Mouse (Mus musculus): ENCODE results near the gene Dip2a. TPM values are rescaled to one million over a fixed set of nuclear protein-coding genes. Genes with fewer than 3 reads are reported as not detected.

The Dip2a gene
- polyA plus RNA-seq, 1 experiment from 2014 or later: 5.7 TPM

DNA sequence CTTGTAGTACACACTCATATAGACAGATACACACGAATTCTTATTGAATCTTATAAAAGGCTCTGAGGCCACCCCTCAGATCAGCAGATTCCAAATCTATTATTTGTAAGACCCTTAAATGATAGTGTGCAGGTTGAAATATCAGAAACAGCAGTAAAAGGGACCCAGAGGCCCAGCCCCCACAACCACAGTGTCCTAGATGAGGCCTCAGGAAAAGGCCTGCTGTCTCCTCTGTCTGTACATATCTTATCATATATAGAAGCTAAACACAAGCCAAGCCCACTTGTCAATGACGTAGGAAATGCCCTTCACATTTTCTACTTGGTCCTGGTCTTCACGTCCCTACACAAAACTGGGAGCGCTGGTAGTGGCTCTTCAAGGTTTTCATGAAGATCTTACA is 16.0 kb downstream of the Dip2a start:
- no peaks in the 10 kb centered on the region for H3K36me3 ChIP-seq (ENCODE audit: control insufficient read depth, insufficient read depth, low read length)
- ATAC-seq (ENCODE audit: low FRiP score, low TSS enrichment): no peak
- WGBS: 86% methylated on average over 4 of the region's 4 CpGs
- H3K9ac ChIP-seq (ENCODE audit: low read depth, low read length): no peak overlapping the region
- H3K4me3 ChIP-seq (ENCODE audit: low read length): no peak overlapping the region
- no peaks in the 10 kb centered on the region for H3K9me3 ChIP-seq (ENCODE audit: control insufficient read depth, low read length)
- no peaks in the 10 kb centered on the region for H3K27me3 ChIP-seq (ENCODE audit: control insufficient read depth, insufficient read depth, low read length)
- no peaks in the 10 kb centered on the region for H3K4me1 ChIP-seq (ENCODE audit: control insufficient read depth, insufficient read depth, low read length)
- no peak overlapping the region for H3K4me2 ChIP-seq (replicated peaks; ENCODE audit: low read depth, low read length)
- H3K27ac ChIP-seq (ENCODE audit: low read depth, low read length): no peak overlapping the region

DNA sequence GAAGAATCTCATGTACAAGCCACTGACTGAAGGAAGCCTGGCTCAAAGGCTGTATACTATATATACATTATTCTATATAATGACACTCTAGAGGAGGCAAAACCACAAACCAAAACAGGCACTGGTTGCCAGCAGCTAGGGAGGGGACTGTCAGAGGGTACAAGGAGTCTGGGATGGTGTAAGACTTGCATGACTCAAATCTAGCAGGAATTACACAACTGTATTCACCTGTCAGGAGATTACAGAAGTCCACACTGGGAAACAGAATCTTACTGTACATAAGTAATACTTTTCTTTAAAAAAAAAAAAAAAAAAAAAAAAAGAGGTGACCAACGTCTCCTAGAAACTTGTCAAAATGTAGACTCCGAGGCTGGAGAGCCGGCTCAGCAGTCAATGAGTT is 16.5 kb downstream of the Dip2a start:
- 77% methylated on average over 3 of the region's 3 CpGs for WGBS
- Histone ChIP-seq H3K27me3 (ENCODE audit: control insufficient read depth, insufficient read depth, low read length) (no peaks in the 10 kb centered on the region), H3K4me3 (ENCODE audit: low read length) (no peak overlapping the region), H3K36me3 (ENCODE audit: control insufficient read depth, insufficient read depth, low read length) (no peaks in the 10 kb centered on the region), H3K4me2 (replicated peaks; ENCODE audit: low read depth, low read length) (no peak overlapping the region), H3K4me1 (ENCODE audit: control insufficient read depth, insufficient read depth, low read length) (no peaks in the 10 kb centered on the region), H3K9ac (ENCODE audit: low read depth, low read length) (no peak overlapping the region), H3K27ac (ENCODE audit: low read depth, low read length) (no peak overlapping the region), H3K9me3 (ENCODE audit: control insufficient read depth, low read length) (no peaks in the 10 kb centered on the region)
- ATAC-seq (ENCODE audit: low FRiP score, low TSS enrichment): no peak

DNA sequence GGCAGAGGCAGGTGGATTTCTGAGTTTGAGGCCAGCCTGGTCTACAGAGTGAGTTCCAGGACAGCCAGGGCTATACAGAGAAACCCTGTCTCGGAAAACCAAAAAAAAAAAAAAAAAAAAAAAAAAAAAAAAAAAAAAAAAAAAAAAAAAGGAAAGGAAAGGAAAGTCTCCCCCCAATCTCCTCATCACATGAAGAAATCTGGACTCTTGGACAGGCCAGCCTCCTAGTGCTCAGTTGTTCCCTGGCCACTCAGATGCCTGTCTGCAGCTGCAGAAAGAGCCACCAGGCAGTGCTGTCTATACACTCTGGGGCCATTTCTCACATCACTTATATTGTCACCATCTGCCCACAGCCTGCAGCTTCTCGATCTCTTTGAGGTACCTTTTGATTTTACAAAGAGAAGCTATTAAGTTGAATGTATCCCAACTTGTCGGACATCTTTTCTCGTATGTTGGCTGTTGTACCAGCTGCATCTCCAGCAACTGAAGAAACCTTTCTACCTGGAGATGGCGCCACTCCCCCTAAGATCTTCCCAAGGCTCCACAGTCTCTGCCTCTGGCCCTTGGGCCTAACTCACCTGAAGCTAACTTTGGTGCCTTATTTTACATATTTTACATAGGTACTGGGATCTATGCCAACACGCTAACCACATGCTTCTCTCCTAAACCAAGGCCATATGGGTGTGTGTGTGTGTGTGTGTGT is 18.6 kb downstream of the Dip2a start:
- Histone ChIP-seq H3K4me3 (ENCODE audit: low read length) (no peak overlapping the region), H3K4me1 (ENCODE audit: control insufficient read depth, insufficient read depth, low read length) (no peaks in the 10 kb centered on the region), H3K36me3 (ENCODE audit: control insufficient read depth, insufficient read depth, low read length) (no peaks in the 10 kb centered on the region), H3K4me2 (replicated peaks; ENCODE audit: low read depth, low read length) (no peak overlapping the region), H3K9ac (ENCODE audit: low read depth, low read length) (no peak overlapping the region), H3K27ac (ENCODE audit: low read depth, low read length) (no peak overlapping the region), H3K9me3 (ENCODE audit: control insufficient read depth, low read length) (no peaks in the 10 kb centered on the region), H3K27me3 (ENCODE audit: control insufficient read depth, insufficient read depth, low read length) (no peaks in the 10 kb centered on the region)
- no peak for ATAC-seq (ENCODE audit: low FRiP score, low TSS enrichment)
- 71% methylated on average over 6 of the region's 6 CpGs for WGBS

DNA sequence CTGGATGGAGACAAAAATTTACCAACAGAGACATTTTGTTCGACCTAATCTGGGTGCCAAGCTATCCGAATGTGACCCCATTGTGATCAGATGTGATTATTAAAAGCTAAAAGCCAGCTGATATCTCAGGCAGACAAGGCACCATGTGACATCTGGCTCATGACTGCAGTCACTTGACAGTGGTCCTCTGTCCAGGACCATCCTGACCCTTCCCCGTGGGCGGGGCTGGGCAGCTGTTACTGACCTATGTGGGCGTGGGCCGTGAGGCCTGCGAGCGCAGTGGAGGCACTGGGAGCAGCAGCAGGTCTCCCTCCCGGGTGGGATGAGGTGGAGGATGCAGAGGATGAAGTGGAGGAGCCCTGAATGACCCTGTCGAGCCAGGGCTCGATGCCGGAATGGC is 27.5 kb downstream of the Dip2a start:
- H3K27ac ChIP-seq (ENCODE audit: low read depth, low read length): no peak overlapping the region
- no peaks in the 10 kb centered on the region for H3K9me3 ChIP-seq (ENCODE audit: control insufficient read depth, low read length)
- no peak for ATAC-seq (ENCODE audit: low FRiP score, low TSS enrichment)
- no peaks in the 10 kb centered on the region for H3K27me3 ChIP-seq (ENCODE audit: control insufficient read depth, insufficient read depth, low read length)
- no peaks in the 10 kb centered on the region for H3K4me1 ChIP-seq (ENCODE audit: control insufficient read depth, insufficient read depth, low read length)
- no peak overlapping the region for H3K4me3 ChIP-seq (ENCODE audit: low read length)
- no peak overlapping the region for H3K4me2 ChIP-seq (replicated peaks; ENCODE audit: low read depth, low read length)
- 81% methylated on average over 12 of the region's 12 CpGs for WGBS
- H3K9ac ChIP-seq (ENCODE audit: low read depth, low read length): no peak overlapping the region
- H3K36me3 ChIP-seq (ENCODE audit: control insufficient read depth, insufficient read depth, low read length): peaks cover 27% of the 10 kb centered on the region

DNA sequence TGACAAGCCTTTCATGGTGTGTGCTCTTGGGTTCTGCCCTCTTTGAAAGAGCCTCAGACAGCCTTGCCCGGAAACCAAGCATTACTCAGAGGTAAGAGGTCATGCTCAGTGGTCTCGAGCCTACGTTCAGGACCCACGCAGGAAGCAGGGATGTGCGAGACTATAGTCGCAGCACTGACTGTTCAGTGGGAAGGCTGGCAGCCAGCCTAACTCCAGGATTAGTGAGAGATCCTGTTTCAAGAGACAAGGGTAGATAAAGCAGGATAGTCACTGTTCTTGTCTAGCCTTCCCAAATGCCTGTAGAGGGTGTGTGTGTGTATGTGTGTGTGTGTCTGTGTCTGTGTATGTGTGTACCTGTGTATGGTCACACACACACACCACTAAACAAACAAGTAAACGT is 28.9 kb downstream of the Dip2a start:
- H3K4me2 ChIP-seq (replicated peaks; ENCODE audit: low read depth, low read length): no peak overlapping the region
- ATAC-seq (ENCODE audit: low FRiP score, low TSS enrichment): no peak
- peaks cover 32% of the 10 kb centered on the region for H3K36me3 ChIP-seq (ENCODE audit: control insufficient read depth, insufficient read depth, low read length)
- H3K4me3 ChIP-seq (ENCODE audit: low read length): no peak overlapping the region
- no peaks in the 10 kb centered on the region for H3K27me3 ChIP-seq (ENCODE audit: control insufficient read depth, insufficient read depth, low read length)
- 61% methylated on average over 7 of the region's 7 CpGs for WGBS
- H3K9ac ChIP-seq (ENCODE audit: low read depth, low read length): no peak overlapping the region
- H3K27ac ChIP-seq (ENCODE audit: low read depth, low read length): no peak overlapping the region
- no peaks in the 10 kb centered on the region for H3K4me1 ChIP-seq (ENCODE audit: control insufficient read depth, insufficient read depth, low read length)
- no peaks in the 10 kb centered on the region for H3K9me3 ChIP-seq (ENCODE audit: control insufficient read depth, low read length)

DNA sequence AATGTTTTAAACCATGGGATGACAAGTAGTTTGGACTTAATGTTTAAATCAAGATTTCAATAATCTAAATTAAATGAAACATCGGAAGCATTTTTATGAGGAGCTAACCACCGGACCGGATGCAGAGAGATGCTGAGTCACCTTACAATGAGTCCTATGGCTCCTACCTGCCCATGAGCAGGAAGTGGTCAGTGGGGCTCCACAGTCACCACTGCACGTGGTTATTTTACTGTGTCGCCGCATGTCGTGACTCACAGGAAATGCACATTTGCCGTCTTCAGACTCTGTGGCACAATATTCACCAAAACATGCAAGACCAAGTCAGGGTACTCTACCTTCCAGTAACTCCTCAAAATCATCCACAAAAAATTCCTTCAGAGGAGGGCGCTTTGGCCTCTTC is 38.4 kb downstream of the Dip2a start:
- H3K9me3 ChIP-seq (ENCODE audit: control insufficient read depth, low read length): no peaks in the 10 kb centered on the region
- 87% methylated on average over 9 of the region's 9 CpGs for WGBS
- H3K27me3 ChIP-seq (ENCODE audit: control insufficient read depth, insufficient read depth, low read length): no peaks in the 10 kb centered on the region
- no peak overlapping the region for H3K27ac ChIP-seq (ENCODE audit: low read depth, low read length)
- no peak overlapping the region for H3K9ac ChIP-seq (ENCODE audit: low read depth, low read length)
- no peak overlapping the region for H3K4me3 ChIP-seq (ENCODE audit: low read length)
- peaks cover 40% of the 10 kb centered on the region for H3K36me3 ChIP-seq (ENCODE audit: control insufficient read depth, insufficient read depth, low read length)
- ATAC-seq (ENCODE audit: low FRiP score, low TSS enrichment): no peak
- no peaks in the 10 kb centered on the region for H3K4me1 ChIP-seq (ENCODE audit: control insufficient read depth, insufficient read depth, low read length)
- H3K4me2 ChIP-seq (replicated peaks; ENCODE audit: low read depth, low read length): no peak overlapping the region

DNA sequence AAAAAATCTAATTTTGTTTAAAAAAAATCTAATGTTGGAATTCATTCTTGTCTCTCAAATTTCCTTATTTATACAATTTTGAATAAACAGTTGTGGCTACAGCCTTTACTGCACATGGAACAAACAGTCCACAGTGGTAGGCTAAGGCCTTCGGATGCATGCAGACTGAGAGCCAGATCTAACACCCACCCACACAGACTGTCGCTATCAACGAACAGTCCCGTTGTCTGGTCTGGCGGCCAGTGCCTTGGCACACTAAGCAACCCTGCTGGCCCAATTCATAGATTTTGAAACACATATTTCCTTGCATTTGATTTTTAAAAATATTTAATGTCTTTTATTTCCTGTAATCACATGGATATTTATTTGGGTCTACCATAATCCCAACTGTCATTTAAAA is 45.0 kb downstream of the Dip2a start:
- Histone ChIP-seq H3K4me2 (replicated peaks; ENCODE audit: low read depth, low read length) (no peak overlapping the region), H3K4me1 (ENCODE audit: control insufficient read depth, insufficient read depth, low read length) (no peaks in the 10 kb centered on the region), H3K27ac (ENCODE audit: low read depth, low read length) (no peak overlapping the region), H3K9ac (ENCODE audit: low read depth, low read length) (no peak overlapping the region), H3K27me3 (ENCODE audit: control insufficient read depth, insufficient read depth, low read length) (no peaks in the 10 kb centered on the region), H3K9me3 (ENCODE audit: control insufficient read depth, low read length) (no peaks in the 10 kb centered on the region), H3K36me3 (ENCODE audit: control insufficient read depth, insufficient read depth, low read length) (peaks cover 52% of the 10 kb centered on the region), H3K4me3 (ENCODE audit: low read length) (no peak overlapping the region)
- 92% methylated on average over 5 of the region's 5 CpGs for WGBS
- no peak for ATAC-seq (ENCODE audit: low FRiP score, low TSS enrichment)

DNA sequence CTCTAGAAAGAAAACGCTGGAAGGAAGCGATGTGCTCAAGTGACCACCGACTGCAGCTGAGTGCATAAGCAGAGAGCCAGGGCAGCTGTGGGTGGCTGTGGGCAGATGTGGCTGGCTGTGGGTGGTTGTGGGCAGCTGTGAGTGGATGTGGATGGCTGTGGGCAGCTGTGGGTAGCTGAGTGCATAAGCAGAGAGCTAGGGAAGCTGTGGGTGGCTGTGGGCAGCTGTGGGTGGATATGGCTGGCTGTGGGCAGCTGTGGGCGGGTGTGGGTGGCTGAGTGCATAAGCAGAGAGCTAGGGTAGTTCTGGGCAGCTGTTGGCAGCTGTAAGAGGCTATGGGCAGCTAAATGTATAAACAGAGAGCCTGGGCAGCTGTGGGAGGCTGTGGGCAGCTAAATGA is 51.9 kb downstream of the Dip2a start:
- no peak overlapping the region for H3K9ac ChIP-seq (ENCODE audit: low read depth, low read length)
- no peaks in the 10 kb centered on the region for H3K9me3 ChIP-seq (ENCODE audit: control insufficient read depth, low read length)
- H3K4me1 ChIP-seq (ENCODE audit: control insufficient read depth, insufficient read depth, low read length): no peaks in the 10 kb centered on the region
- no peaks in the 10 kb centered on the region for H3K27me3 ChIP-seq (ENCODE audit: control insufficient read depth, insufficient read depth, low read length)
- H3K36me3 ChIP-seq (ENCODE audit: control insufficient read depth, insufficient read depth, low read length): peaks cover 78% of the 10 kb centered on the region
- WGBS: 93% methylated on average over 4 of the region's 4 CpGs
- no peak overlapping the region for H3K4me2 ChIP-seq (replicated peaks; ENCODE audit: low read depth, low read length)
- no peak overlapping the region for H3K27ac ChIP-seq (ENCODE audit: low read depth, low read length)
- ATAC-seq (ENCODE audit: low FRiP score, low TSS enrichment): no peak
- H3K4me3 ChIP-seq (ENCODE audit: low read length): no peak overlapping the region

DNA sequence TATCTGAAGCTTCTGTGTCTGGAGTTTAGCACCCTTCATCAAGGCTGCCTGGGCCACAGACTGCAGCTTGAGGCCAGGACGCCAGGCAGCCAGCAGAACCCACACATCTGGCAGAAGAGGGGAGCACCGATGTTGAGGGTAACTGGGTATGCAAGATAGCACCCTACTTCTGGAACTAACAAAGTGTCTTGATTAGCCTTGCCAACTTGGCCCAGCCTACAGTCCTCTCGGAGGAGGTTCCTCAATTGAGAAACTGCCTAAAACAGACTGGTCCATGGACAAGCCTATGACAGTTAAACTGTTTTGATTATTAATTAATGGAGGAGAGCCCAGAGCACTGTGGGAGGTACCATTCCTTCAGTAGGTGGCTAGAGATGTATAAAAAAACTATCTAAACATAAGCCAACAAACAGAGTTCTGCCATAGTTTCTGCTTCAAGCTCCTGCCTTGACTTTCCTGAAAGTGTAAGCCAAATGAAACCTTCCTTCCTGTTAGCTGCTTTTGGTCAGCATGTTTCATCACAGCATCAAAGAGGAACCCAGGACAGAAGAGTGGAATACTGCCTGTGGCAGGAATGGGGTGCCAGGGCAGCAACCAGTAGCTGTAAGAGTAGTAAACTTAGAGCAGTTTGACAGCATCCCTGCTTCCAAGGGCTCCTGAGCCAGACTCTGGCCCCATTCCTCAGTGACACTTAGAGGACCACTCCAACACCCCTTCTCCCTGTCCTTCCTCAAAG is 55.0 kb downstream of the Dip2a start:
- H3K27ac ChIP-seq (ENCODE audit: low read depth, low read length): no peak overlapping the region
- 91% methylated on average over 3 of the region's 3 CpGs for WGBS
- no peaks in the 10 kb centered on the region for H3K4me1 ChIP-seq (ENCODE audit: control insufficient read depth, insufficient read depth, low read length)
- H3K4me2 ChIP-seq (replicated peaks; ENCODE audit: low read depth, low read length): no peak overlapping the region
- no peak for ATAC-seq (ENCODE audit: low FRiP score, low TSS enrichment)
- H3K4me3 ChIP-seq (ENCODE audit: low read length): no peak overlapping the region
- H3K9ac ChIP-seq (ENCODE audit: low read depth, low read length): no peak overlapping the region
- peaks cover 79% of the 10 kb centered on the region for H3K36me3 ChIP-seq (ENCODE audit: control insufficient read depth, insufficient read depth, low read length)
- H3K27me3 ChIP-seq (ENCODE audit: control insufficient read depth, insufficient read depth, low read length): no peaks in the 10 kb centered on the region
- H3K9me3 ChIP-seq (ENCODE audit: control insufficient read depth, low read length): no peaks in the 10 kb centered on the region
